Mouse (Mus musculus): Measurements from ENCODE around the gene BC051142.
"Not testable (repeated sequence)": the region's sequence is repeated elsewhere in the genome, so short reads cannot be mapped to it uniquely, and the experiment has no call there.

The BC051142 gene

DNA sequence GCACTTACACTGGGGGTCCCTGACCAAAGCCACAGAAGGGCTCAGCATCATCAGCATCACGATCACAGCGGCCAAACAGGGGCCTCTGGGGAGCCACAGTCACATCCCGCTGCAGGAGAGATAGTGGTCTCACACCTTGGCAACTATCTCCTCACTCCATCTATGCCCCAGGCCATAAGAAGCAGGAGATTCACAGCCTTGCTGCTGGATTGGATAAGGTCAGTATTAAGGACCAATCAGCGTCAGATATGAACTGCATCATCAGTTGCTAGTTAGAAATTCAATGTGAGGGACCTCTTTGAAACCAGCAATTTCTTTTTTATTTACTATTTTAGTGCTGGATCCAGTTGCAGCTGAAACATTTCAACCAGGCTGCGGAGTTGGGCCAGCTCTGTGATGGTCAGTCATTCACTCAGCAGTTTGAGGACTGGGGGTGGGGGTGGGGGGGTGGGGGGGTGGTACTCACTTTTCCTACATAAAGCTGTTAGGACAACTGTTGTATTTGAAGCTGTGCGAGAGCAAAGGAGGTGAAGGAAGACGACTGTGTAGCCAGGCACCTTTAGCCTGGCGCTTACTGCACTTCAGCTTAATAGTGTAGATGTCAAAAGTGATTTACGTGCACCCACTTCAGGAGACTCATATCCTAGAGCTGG, 436 bp upstream of the BC051142 start:
- DNase-seq (ENCODE audit: low read depth, low spot score), result peak; percentile 95

DNA sequence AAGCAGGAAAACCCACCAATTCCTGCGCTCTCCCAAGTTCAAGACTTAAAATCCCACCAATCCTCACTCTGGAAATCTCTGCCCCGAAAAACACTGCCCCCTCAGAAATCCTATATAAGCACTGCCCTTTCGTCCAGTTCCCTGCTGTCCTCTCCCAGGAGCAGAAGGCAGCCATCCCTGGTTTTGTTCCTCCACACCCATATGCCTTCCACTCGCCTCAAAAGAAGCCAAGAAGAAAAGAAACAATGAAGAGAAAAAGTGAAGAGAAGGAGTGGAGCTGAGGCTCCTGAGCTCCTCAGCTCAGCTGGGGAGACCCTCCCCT, 735 bp downstream of the BC051142 start:
- DNase-seq (ENCODE audit: low read depth, low spot score), result peak; percentile 23

DNA sequence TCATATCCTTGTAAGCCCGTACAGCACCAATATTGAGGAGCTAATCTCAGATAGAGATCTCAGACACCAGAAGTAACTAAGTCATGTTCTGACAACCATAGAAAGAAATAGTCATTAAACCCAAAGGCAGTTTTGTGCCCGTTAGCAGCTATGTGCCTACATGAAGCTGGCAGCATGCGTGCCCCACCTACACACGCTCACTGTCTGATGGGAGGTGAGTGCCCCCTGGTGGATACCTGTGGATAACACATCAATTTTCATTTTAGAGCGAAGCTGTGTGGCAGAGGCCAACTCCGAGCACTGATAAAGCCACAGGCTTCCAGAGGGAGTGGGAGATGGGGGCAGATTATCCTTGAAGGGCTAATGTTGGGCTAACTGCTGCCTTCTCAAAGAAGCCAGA, 12.5 kb downstream of the BC051142 start:
- peak; percentile 82 for DNase-seq (ENCODE audit: low read depth, low spot score)

DNA sequence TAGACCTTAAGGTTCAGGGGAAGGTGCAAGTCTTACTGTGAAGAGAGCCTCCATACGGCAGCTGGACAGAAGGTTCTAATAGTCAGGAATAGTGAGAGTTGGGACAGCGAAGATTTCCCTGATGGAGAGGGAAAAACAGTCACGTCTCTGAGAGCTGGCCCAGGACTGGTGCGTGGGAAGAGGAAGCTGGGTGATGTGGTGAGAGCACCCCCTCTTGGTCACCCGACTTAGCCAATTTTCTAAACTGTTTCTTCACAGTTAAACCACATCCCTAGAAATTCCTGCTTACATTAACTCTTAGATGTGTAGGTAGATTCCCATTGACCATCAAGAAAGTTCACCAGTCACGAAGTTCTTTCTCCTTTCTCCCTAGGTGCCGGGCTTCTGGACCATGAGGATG, 21.4 kb downstream of the BC051142 start:
- DNase-seq (ENCODE audit: low read depth, low spot score), result peak; percentile 15

DNA sequence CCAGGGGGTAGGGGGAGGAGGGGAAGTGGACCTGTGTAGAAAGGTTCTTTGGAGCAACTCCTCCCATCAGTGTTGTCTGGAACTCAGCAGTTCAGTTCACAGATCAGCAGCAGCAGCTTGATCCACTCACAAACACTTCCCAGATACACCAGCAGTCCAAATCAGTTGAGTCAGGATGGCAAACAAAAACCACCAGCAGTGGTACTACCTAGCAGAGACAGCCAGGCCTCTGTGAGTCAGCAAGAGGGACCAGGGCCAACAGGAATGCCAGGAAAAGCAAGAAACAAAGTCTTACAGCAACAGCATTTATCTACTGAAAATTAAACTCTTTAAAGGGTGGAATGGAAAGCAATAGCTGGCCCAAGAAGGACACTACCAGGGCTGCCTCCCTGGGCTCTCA, 29.0 kb downstream of the BC051142 start:
- DNase-seq (ENCODE audit: low read depth, low spot score), result no peak

DNA sequence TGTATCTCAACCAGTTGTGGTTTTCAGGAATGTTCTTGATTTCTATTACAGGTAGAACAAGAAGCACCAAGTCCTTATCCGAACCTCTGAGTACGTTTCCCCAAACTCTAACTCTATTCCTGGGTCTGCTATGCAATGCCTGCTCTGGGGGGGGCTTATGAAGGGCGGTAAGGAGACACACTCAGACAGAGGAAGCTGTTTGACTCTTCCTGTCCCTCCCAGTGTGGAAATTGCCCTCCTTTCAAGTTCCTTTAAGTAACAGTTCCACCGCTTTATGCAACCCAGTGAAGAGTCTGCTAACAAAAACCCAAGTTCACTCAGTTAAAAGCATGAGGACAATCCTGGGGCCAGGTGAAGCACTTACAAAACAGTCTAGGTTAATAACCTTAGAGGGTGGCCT, 38.5 kb downstream of the BC051142 start:
- no peak for DNase-seq (ENCODE audit: low read depth, low spot score)

DNA sequence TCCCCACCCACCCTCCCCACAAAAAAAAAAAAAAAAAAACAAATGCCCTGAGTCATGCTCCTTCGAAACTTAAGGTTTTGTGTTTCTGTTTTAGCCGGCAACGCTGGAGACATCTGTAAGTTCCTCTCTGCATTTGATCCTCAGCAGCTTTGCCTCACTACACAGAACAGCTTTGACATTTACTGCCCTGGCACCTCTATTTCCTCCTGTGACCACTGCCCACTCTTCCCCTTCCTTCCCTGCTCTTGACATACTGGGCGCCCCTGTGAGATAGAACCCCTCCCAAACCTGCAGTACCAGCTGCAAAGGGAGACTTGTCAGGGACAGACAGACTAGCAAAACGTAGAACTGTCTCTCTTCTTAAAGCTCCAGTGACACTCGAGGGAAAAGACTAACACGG, 39.0 kb downstream of the BC051142 start:
- DNase-seq (ENCODE audit: low read depth, low spot score), result peak; percentile 21

DNA sequence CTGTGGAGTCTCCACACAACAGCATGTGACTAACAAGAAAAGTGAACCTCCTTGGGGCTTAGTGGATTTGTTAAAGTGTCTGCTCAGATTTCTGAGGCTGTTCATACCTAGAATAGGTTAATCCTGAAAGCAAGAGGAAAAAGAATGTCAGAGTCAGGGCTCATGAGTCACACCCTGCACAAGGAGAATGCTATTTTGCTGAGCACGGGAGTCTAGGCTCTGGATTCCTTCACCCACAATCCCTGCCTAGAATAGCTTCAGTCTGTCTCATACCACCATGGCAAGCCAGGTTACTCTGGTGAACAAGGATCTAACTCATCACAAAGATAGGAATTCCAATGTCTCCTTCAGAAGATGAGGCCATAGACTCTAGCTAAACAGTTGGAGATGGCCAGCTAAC, 40.0 kb downstream of the BC051142 start:
- no peak for DNase-seq (ENCODE audit: low read depth, low spot score)

DNA sequence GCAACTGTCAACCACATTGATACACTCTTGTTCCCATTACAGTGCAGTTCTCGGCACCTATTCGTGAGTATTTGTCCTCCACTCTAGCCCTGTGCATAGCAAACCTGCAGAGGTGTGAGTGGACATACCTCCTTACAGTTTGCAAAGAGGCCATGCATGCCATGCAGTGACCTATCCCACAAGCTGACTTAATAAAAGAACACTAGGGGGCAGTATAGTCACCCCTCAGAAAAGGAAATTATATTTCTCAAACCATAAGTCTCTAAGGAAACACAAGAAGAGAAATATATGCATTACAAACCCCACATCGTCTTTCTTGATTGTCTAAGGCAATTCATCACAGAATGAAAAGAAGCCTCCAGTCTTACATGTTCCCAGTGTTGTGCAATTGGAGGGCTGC, 41.2 kb downstream of the BC051142 start:
- DNase-seq (ENCODE audit: low read depth, low spot score), result peak; percentile 57

DNA sequence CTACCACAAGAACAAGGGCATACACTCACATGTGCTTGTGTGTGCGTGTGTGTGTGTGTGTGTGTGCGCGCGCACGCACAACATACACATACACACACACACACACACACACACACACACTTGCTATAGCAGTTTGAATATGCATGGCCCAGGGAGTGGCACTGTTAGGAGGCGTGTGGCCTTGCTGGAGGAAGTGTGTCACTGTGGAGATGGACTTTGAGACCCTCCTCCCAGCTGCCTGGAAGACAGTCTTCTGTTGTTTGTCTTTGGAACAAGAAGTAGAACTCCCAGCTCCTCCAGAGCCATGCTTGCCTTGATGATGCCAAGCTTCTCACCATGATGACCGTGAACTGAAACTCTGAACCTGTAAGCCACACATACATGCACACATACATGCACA, 43.4 kb downstream of the BC051142 start:
- DNase-seq (ENCODE audit: low read depth, low spot score), result no peak

DNA sequence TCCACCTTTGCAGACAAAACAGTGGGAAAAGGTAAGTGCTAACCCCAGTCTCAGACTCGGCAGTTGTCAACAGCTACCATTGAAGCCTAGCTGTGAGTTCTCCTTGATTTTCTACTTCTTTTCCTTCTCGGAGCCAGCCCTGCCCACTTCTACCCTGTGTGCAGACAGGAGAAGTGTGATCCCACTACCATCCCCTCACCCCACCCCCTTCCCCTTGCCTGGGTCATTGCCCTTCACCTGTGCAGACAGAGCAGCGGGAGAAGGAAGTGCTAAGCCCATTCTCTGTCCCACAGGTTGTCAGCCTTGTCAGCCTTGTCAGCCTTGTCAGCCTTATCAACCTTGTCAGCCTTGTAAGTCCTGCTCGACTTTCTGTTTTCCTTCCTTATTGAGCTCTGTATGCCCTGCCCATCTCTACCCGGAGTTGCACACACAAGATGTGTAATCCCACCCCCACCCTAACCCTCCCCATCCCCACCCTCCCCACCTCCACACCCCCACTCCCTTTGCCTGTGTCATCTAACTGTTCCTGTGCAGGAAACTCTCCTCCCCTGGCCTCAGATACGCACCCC, 49.9 kb downstream of the BC051142 start:
- no peak for DNase-seq (ENCODE audit: low read depth, low spot score)

DNA sequence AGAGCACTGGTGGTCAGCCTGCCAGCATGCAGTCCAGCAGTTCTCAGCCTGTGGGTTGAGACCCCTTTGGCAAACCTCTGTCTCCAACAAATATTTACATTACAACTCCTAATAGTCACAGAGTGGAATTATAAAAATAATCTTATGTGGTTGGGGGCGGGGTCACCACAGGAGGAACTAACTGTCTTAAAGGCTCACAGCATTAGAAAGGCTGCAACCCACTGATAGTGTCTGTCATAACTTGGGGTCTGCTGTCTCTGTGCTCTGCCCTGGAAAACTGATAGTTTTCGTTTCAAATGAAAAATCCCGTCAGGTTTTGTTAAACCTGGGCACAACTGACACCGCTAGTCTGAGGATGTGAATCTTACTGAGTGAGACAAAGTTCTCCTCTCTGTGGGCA, 59.0 kb downstream of the BC051142 start:
- no peak for DNase-seq (ENCODE audit: low read depth, low spot score)

DNA sequence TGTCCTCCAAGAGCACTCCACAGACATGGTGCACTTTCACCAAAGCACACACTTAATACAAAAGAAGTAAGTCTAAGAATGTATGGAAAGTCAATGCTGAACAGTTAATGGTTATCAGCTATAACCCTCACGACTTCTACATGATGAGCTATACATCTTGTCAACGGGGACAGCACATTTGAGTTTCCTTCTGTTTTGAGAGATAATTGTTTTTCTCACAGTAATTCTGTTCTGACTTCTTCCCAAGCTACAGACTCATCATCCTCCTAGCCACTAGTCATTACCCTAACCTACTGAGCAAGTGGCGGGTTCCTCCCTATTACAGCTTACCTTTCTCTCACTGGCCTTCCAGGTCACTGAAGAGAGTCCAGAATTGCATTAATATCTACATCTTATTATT, 60.6 kb downstream of the BC051142 start:
- no peak for DNase-seq (ENCODE audit: low read depth, low spot score)

DNA sequence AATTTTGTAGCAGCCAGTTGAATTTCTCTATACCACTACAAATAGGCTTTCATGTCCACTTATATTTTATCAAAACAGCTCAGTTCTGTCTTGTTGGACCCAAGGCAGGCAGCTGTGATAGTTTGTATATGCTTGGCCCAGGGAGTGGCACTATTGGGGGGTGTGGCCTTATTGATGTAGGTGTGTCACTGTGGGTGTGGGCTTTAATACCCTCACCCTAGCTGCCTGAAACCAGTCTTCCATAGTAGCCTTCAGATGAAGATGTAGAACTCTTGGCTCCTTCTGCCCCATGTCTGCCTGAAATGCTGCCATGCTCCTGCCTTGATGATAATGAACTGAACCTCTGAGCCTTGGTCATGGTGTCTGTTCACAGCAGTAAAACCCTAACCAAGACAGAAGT, 67.3 kb downstream of the BC051142 start:
- not testable (repeated sequence) for DNase-seq (ENCODE audit: low read depth, low spot score)

DNA sequence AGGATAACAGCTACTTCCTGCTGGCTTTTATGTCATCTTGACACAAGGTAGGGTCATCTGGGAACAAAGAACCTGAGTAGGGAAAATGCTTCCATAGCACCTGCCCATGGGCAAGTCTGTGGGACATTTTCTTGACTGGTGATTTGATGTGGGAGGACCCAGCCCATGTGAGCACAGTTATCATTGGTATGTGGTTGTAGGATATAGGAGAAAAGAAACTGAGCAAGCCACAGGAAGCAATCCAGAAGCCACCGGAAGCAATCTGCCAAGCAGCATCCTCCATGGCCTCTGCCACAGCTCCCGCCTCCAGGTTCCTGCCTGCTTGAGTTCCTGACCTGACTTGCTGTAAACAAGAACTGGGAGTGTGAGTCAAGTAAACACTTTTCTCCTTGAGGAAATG, 71.9 kb downstream of the BC051142 start:
- no peak for DNase-seq (ENCODE audit: low read depth, low spot score)

DNA sequence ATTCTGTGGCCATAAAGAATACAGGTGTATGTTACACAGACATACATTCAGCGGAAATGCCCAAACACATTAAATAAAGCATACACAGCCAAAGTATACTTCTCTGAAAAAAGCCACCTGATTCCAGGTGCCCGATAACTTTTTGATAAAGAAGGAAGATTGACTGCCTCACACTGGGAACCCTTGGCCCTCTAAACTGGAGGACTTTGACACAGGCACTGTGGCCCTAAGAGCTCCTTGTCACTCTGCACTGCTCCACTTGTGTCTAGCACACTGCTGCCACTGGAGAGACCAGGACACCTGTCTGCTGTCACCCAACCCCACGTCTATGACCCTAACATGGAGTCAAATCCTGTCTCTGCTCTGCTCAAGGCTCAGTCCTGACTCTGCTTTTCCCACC, 76.4 kb downstream of the BC051142 start:
- no peak for DNase-seq (ENCODE audit: low read depth, low spot score)

DNA sequence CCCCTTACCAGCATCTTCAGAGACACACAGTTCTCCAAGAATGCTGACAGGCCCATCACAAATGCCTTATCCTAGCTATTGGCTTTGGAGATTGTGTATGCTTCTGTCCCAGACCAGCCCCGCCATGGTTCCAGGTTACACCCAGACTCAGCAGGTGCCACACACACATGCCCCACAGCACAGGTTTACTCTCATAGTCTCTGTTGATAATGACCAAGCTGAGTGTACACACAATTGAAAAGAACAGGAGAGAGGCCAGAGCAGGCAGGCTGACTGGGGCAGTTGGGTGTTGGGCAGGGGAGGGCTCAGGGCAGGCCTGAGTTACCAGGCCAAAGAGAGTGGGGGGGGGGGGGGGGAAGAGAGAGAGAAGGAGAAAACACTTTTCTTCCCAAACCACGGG, 77.8 kb downstream of the BC051142 start:
- DNase-seq (ENCODE audit: low read depth, low spot score), result no peak

DNA sequence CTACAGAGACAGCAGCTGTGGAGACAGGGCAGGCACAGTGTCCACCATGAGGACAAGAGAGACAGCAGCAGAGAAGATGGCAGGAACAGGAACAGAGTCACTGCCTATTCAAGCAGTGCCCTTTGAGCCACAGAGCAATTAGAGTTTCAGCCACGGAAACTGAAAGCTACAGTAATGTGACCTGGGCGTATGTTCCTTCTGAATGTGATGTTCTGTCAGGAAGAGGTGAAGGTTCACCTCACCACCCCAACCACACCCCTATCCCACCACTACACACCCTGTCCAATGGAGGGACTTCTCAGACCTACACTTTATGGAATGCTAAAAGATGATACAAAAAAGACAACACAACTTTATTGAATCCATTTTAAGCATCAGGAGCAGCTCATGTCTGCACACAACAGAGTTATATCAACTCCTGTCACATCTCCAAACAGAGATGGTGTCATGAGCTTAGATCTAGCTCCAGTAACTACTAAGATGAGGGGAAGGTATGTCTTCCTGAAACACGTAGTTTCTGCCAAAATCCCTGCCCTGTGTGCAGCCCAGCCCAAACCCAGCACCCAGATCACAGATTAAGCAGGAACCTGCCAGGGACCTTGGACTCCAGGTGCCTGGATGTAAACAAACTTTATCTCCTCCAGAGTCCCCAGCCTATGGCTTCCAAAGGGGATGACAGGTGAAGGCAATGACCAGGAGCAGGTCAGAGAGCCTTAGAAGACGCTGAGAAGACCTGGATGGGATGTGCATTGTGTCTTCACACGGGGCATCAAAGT, 78.8 kb downstream of the BC051142 start, which contains the start of gene Btnl4:
TSS of gene Btnl4 (minus strand) at position 81 of the 776 bp plus-strand sequence.
- DNase-seq (ENCODE audit: low read depth, low spot score), result not testable (repeated sequence)

DNA sequence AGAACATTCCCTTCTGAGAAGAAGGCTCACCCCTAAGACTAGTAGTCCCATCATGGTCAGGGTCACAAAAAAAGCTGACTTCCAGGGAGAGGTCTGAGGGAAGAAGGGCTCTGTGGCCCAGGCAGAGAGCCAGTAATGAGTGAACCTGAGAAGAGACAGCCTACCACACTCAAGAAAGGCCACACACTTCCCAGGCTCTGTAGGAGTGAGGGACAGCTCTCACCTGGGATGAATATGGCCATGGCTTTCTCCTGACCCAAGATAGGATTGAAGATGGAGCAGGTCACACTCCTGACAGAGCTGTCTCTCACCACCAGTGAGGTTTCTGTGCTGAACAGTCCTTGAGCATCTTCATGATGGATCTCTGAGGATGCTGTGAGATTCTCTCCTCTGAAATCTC, 94.2 kb downstream of the BC051142 start:
- no peak for DNase-seq (ENCODE audit: low read depth, low spot score)

DNA sequence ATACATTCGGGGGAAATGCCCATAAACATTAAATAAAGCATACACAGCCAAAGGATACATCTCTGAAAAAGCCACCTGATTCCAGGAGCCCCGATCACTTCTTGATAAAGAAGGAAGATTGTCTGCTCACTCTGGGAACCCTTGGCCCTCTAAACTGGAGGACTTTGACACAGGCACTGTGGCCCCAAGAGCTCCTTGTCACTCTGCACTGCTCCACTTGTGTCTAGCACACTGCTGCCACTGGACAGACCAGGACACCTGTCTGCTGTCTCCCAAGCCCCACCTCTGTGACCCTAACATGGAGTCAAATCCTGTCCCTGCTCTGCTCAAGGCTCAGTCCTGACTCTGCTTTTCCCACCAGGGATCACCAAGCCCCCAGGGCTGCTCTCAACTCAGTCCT, 96.5 kb downstream of the BC051142 start:
- not testable (repeated sequence) for DNase-seq (ENCODE audit: low read depth, low spot score)

DNA sequence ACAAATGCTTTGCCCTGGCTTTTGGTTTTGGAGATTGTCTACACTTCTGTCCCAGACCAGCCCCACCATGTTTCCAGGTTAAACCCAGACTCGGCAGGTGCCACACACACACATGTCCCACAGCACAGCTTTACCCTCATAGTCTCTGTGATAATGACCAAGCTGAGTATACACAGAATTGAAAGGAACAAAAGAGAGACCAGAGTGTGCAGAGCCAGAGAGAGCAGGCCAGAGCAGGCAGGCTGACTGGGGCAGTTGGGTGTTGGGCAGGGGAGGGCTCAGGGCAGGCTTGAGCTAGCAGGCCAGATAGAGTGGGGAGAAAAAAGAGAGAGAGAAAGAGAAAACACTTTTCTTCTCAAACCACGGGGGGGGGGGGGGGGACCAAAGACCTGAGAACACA, 97.9 kb downstream of the BC051142 start:
- no peak for DNase-seq (ENCODE audit: low read depth, low spot score)

DNA sequence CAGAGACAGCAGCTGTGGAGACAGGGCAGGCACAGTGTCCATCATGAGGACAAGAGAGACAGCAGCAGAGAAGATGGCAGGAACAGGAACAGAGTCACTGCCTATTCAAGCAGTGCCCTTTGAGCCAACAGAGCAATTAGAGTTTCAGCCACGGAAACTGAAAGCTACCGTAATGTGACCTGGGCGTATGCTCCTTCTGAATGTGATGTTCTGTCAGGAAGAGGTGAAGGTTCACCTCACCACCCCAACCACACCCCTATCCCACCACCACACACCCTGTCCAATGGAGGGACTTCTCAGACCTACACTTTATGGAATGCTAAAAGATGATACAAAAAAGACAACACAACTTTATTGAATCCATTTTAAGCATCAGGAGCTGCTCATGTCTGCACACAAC, 98.7 kb downstream of the BC051142 start:
- not testable (repeated sequence) for DNase-seq (ENCODE audit: low read depth, low spot score)

DNA sequence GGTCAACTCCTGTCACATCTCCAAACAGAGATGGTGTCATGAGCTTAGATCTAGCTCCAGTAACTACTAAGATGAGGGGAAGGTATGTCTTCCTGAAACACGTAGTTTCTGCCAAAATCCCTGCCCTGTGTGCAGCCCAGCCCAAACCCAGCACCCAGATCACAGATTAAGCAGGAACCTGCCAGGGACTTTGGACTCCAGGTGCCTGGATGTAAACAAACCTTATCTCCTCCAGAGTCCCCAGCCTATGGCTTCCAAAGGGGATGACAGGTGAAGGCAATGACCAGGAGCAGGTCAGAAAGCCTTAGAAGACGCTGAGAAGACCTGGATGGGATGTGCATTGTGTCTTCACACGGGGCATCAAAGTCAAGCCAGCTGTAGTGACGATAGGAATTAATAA, 99.1 kb downstream of the BC051142 start:
- not testable (repeated sequence) for DNase-seq (ENCODE audit: low read depth, low spot score)
